Mouse (Mus musculus) embryonic facial prominence, embryonic 12.5 days (tissue): Measurements from ENCODE around the gene Sema4a. TPM values are rescaled to one million over a fixed set of nuclear protein-coding genes. Genes with fewer than 3 reads are reported as not detected.

Experiments used
- ATAC-seq: fragments of 200-750 bp; cut with Nextera tagmentation; 2 replicates; pipeline ENCODE4 v1.8.0; 2017; ENCODE audit not compliant: insufficient number of reproducible peaks, insufficient read depth, low FRiP score, low TSS enrichment
- H3K27ac ChIP-seq: fragments of 300-500 bp; sonication (generic); 2 replicates; pipeline ENCODE4 v1.5.1; 2016; ENCODE audit warnings: mild to moderate bottlenecking
- H3K27me3 ChIP-seq: fragments of 300-500 bp; sonication (generic); 2 replicates; pipeline ENCODE4 v1.6.1; 2016; ENCODE audit warnings: mild to moderate bottlenecking, moderate library complexity
- H3K36me3 ChIP-seq: fragments of 300-500 bp; sonication (generic); 2 replicates; pipeline ENCODE4 v1.6.1; 2016; ENCODE audit warnings: mild to moderate bottlenecking
- H3K4me1 ChIP-seq: fragments of 300-500 bp; sonication (generic); 2 replicates; pipeline ENCODE4 v1.6.1; 2016
- H3K4me2 ChIP-seq: fragments of 300-500 bp; sonication (generic); replicated peaks from 2 replicates; pipeline ENCODE4 v1.6.1; 2016; ENCODE audit warnings: mild to moderate bottlenecking, moderate library complexity
- H3K4me3 ChIP-seq: fragments of 300-500 bp; sonication (generic); 2 replicates; pipeline ENCODE4 v1.5.1; 2016; ENCODE audit warnings: mild to moderate bottlenecking
- H3K9ac ChIP-seq: fragments of 300-500 bp; sonication (generic); 2 replicates; pipeline ENCODE4 v1.6.1; 2016; ENCODE audit warnings: mild to moderate bottlenecking, moderate library complexity
- H3K9me3 ChIP-seq: fragments of 300-500 bp; sonication (generic); 2 replicates; pipeline ENCODE4 v1.6.1; 2016; ENCODE audit warnings: mild to moderate bottlenecking, moderate library complexity
- WGBS: fragments of 180-500 bp; shearing (Covaris S2); methylation state at CpG from one replicate; pipeline ENCODE4 v1.1.7; 2016; 5-methylcytosine and 5-hydroxymethylcytosine counted together
- polyA plus RNA-seq: library from polyadenylated mRNA; unstranded; fragments of >200 nt; fragmentation: Nextera tagmentation; extraction: Ambion mirVana; gene quantifications from 2 replicates; pipeline ENCODE4 v1.2.1, GENCODE M21; 2016

The Sema4a gene
- polyA plus RNA-seq, 1 experiment from 2014 or later, result 9.0 TPM

GRCm38 (mm10) chr3:88500655-88501365 lies 39.8 kb upstream of the Sema4a start:
- H3K4me2 ChIP-seq, result peak overlapping the region; percentile 98

GRCm38 (mm10) chr3:88500087-88500486 lies 39.1 kb upstream of the Sema4a start:
- no peak overlapping the region for H3K9ac ChIP-seq
- no peak overlapping the region for H3K4me2 ChIP-seq
- H3K4me3 ChIP-seq, result no peak overlapping the region
- 86% methylated on average over 7 of the region's 7 CpGs for WGBS
- peaks cover 36% of the 10 kb centered on the region for H3K4me1 ChIP-seq
- H3K27me3 ChIP-seq, result no peaks in the 10 kb centered on the region
- H3K9me3 ChIP-seq, result no peaks in the 10 kb centered on the region
- no peaks in the 10 kb centered on the region for H3K36me3 ChIP-seq
- no peak for ATAC-seq
- H3K27ac ChIP-seq, result no peak overlapping the region

More at GRCm38 (mm10) chr3:88500655-88501365, 39.8 kb upstream of the Sema4a start:
- Histone ChIP-seq H3K4me1 (peaks cover 41% of the 10 kb centered on the region), H3K36me3 (no peaks in the 10 kb centered on the region), H3K27ac (no peak overlapping the region), H3K27me3 (no peaks in the 10 kb centered on the region), H3K4me3 (0 out of 2 replicates have a peak overlapping the region, but pooled peaks have one; percentile 60), H3K9ac (no peak overlapping the region), H3K9me3 (no peaks in the 10 kb centered on the region)
- 56% methylated on average over 4 of the region's 4 CpGs for WGBS
- no peak for ATAC-seq

GRCm38 (mm10) chr3:88499580-88499979 lies 38.6 kb upstream of the Sema4a start:
- Histone ChIP-seq H3K4me1 (peaks cover 36% of the 10 kb centered on the region), H3K9ac (no peak overlapping the region), H3K27ac (no peak overlapping the region), H3K9me3 (no peaks in the 10 kb centered on the region), H3K27me3 (no peaks in the 10 kb centered on the region), H3K4me3 (no peak overlapping the region), H3K4me2 (no peak overlapping the region), H3K36me3 (no peaks in the 10 kb centered on the region)
- no peak for ATAC-seq
- 69% methylated on average over 4 of the region's 4 CpGs for WGBS

GRCm38 (mm10) chr3:88495741-88496415 lies 34.9 kb upstream of the Sema4a start:
- ATAC-seq, result no peak
- no peak overlapping the region for H3K4me3 ChIP-seq
- H3K36me3 ChIP-seq, result no peaks in the 10 kb centered on the region
- no peaks in the 10 kb centered on the region for H3K9me3 ChIP-seq
- H3K27ac ChIP-seq, result no peak overlapping the region
- no peak overlapping the region for H3K9ac ChIP-seq
- WGBS, result 86% methylated on average over 10 of the region's 10 CpGs
- H3K4me1 ChIP-seq, result peaks cover 30% of the 10 kb centered on the region
- no peak overlapping the region for H3K4me2 ChIP-seq
- no peaks in the 10 kb centered on the region for H3K27me3 ChIP-seq

- H3K4me3 ChIP-seq, result no peak overlapping the region
- no peaks in the 10 kb centered on the region for H3K9me3 ChIP-seq
- H3K4me1 ChIP-seq, result peaks cover 35% of the 10 kb centered on the region
- WGBS, result 74% methylated on average over 9 of the region's 9 CpGs
- H3K9ac ChIP-seq, result no peak overlapping the region
- peak overlapping the region; percentile 24 for H3K27ac ChIP-seq
- H3K4me2 ChIP-seq, result no peak overlapping the region
- ATAC-seq, result no peak
- H3K36me3 ChIP-seq, result no peaks in the 10 kb centered on the region
- no peaks in the 10 kb centered on the region for H3K27me3 ChIP-seq
These were observed 34.0 kb upstream of the Sema4a start for GRCm38 (mm10) chr3:88494836-88495628.

- no peak for ATAC-seq
- H3K27me3 ChIP-seq, result no peaks in the 10 kb centered on the region
- H3K4me2 ChIP-seq, result no peak overlapping the region; the same call in 1 of the 2 replicates
- H3K36me3 ChIP-seq, result no peaks in the 10 kb centered on the region
- peaks cover 45% of the 10 kb centered on the region for H3K4me1 ChIP-seq
- H3K4me3 ChIP-seq, result 0 out of 2 replicates have a peak overlapping the region, but pooled peaks have one; percentile 36
- H3K9ac ChIP-seq, result no peak overlapping the region
- 78% methylated on average over 11 of the region's 11 CpGs for WGBS
- H3K27ac ChIP-seq, result peak overlapping the region; percentile 50; the same call in 1 of the 2 replicates
- H3K9me3 ChIP-seq, result no peaks in the 10 kb centered on the region
These were observed 33.0 kb upstream of the Sema4a start for GRCm38 (mm10) chr3:88493706-88494582.

- Histone ChIP-seq H3K9ac (no peak overlapping the region), H3K4me1 (peaks cover 39% of the 10 kb centered on the region), H3K4me3 (no peak overlapping the region), H3K4me2 (no peak overlapping the region), H3K27me3 (peaks cover 43% of the 10 kb centered on the region), H3K9me3 (no peaks in the 10 kb centered on the region), H3K27ac (no peak overlapping the region), H3K36me3 (peaks cover 29% of the 10 kb centered on the region)
- ATAC-seq, result no peak
- 67% methylated on average over 1 of the region's 1 CpGs for WGBS
These were observed 26.4 kb upstream of the Sema4a start for GRCm38 (mm10) chr3:88487396-88487795.

- no peak overlapping the region for H3K27ac ChIP-seq
- H3K4me2 ChIP-seq, result no peak overlapping the region
- H3K4me1 ChIP-seq, result peaks cover 37% of the 10 kb centered on the region
- ATAC-seq, result no peak
- peaks cover 34% of the 10 kb centered on the region for H3K36me3 ChIP-seq
- no peak overlapping the region for H3K4me3 ChIP-seq
- peaks cover 47% of the 10 kb centered on the region for H3K27me3 ChIP-seq
- no peak overlapping the region for H3K9ac ChIP-seq
- 78% methylated on average over 4 of the region's 4 CpGs for WGBS
- no peaks in the 10 kb centered on the region for H3K9me3 ChIP-seq
These were observed 25.9 kb upstream of the Sema4a start for GRCm38 (mm10) chr3:88486887-88487286.

- WGBS, result 67% methylated on average over 5 of the region's 5 CpGs
- no peak overlapping the region for H3K9ac ChIP-seq
- no peak for ATAC-seq
- H3K27me3 ChIP-seq, result peaks cover 47% of the 10 kb centered on the region
- H3K9me3 ChIP-seq, result no peaks in the 10 kb centered on the region
- no peak overlapping the region for H3K4me2 ChIP-seq
- H3K36me3 ChIP-seq, result peaks cover 34% of the 10 kb centered on the region
- H3K27ac ChIP-seq, result no peak overlapping the region
- H3K4me1 ChIP-seq, result peaks cover 35% of the 10 kb centered on the region
- no peak overlapping the region for H3K4me3 ChIP-seq
These were observed 25.1 kb upstream of the Sema4a start for GRCm38 (mm10) chr3:88486043-88486442.

GRCm38 (mm10) chr3:88484597-88485316 lies 23.8 kb upstream of the Sema4a start:
- Histone ChIP-seq H3K36me3 (peaks cover 34% of the 10 kb centered on the region), H3K4me1 (peaks cover 24% of the 10 kb centered on the region), H3K4me2 (peak overlapping the region; percentile 43), H3K9me3 (no peaks in the 10 kb centered on the region), H3K27me3 (peaks cover 47% of the 10 kb centered on the region), H3K27ac (no peak overlapping the region), H3K4me3 (peak overlapping the region; percentile 22), H3K9ac (peak overlapping the region; percentile 22; the same call in 1 of the 2 replicates)
- ATAC-seq, result no peak
- 12% methylated on average over 39 of the region's 39 CpGs for WGBS
